Mouse (Mus musculus): ENCODE results near the gene D1Ertd622e. TPM values are rescaled to one million over a fixed set of nuclear protein-coding genes. Genes with fewer than 3 reads are reported as not detected.
A peak's percentile ranks its signal among the peaks of the same experiment; 100 is the strongest.

The D1Ertd622e gene
- polyA plus RNA-seq, 1 experiment from 2014 or later, result 59.7 TPM

- H3K9ac ChIP-seq (ENCODE audit: low read depth, low read length), result no peak overlapping the region
- peaks cover 11% of the 10 kb centered on the region for H3K4me1 ChIP-seq (ENCODE audit: control insufficient read depth, insufficient read depth, low read depth, low read length)
- H3K27ac ChIP-seq (ENCODE audit: low read depth, low read length), result no peak overlapping the region
- 83% methylated on average over 3 of the region's 3 CpGs for WGBS
- ATAC-seq, result no peak
- H3K9me3 ChIP-seq (ENCODE audit: control insufficient read depth, low read length), result no peaks in the 10 kb centered on the region
- no peak overlapping the region for H3K4me2 ChIP-seq (ENCODE audit: low read length)
- no peak overlapping the region for H3K4me3 ChIP-seq (ENCODE audit: low read length)
- H3K36me3 ChIP-seq (ENCODE audit: control insufficient read depth, insufficient read depth, low read length), result no peaks in the 10 kb centered on the region
- H3K27me3 ChIP-seq (replicated peaks; ENCODE audit: control insufficient read depth, insufficient read depth, low read length), result no peaks in the 10 kb centered on the region
These were observed 11.2 kb downstream of the D1Ertd622e start for GRCm38 (mm10) chr1:97650553-97651123.

GRCm38 (mm10) chr1:97650072-97650471 is 11.8 kb downstream of the D1Ertd622e start:
- H3K27ac ChIP-seq (ENCODE audit: low read depth, low read length), result no peak overlapping the region
- no peak overlapping the region for H3K4me3 ChIP-seq (ENCODE audit: low read length)
- H3K9me3 ChIP-seq (ENCODE audit: control insufficient read depth, low read length), result no peaks in the 10 kb centered on the region
- H3K4me2 ChIP-seq (ENCODE audit: low read length), result no peak overlapping the region
- no peaks in the 10 kb centered on the region for H3K27me3 ChIP-seq (replicated peaks; ENCODE audit: control insufficient read depth, insufficient read depth, low read length)
- ATAC-seq, result peak; percentile 44
- no peak overlapping the region for H3K9ac ChIP-seq (ENCODE audit: low read depth, low read length)
- WGBS, result 55% methylated on average over 6 of the region's 6 CpGs
- no peaks in the 10 kb centered on the region for H3K36me3 ChIP-seq (ENCODE audit: control insufficient read depth, insufficient read depth, low read length)
- H3K4me1 ChIP-seq (ENCODE audit: control insufficient read depth, insufficient read depth, low read depth, low read length), result peaks cover 11% of the 10 kb centered on the region

- Histone ChIP-seq H3K4me1 (ENCODE audit: control insufficient read depth, insufficient read depth, low read depth, low read length) (peaks cover 4% of the 10 kb centered on the region), H3K4me3 (ENCODE audit: low read length) (no peak overlapping the region), H3K27ac (ENCODE audit: low read depth, low read length) (no peak overlapping the region), H3K9me3 (ENCODE audit: control insufficient read depth, low read length) (no peaks in the 10 kb centered on the region), H3K9ac (ENCODE audit: low read depth, low read length) (no peak overlapping the region), H3K27me3 (replicated peaks; ENCODE audit: control insufficient read depth, insufficient read depth, low read length) (no peaks in the 10 kb centered on the region), H3K36me3 (ENCODE audit: control insufficient read depth, insufficient read depth, low read length) (peaks cover 3% of the 10 kb centered on the region; the same call in 1 of the 2 replicates), H3K4me2 (ENCODE audit: low read length) (no peak overlapping the region)
- 96% methylated on average over 1 of the region's 1 CpGs for WGBS
- ATAC-seq, result no peak
These were observed 14.8 kb downstream of the D1Ertd622e start for GRCm38 (mm10) chr1:97647037-97647436.

GRCm38 (mm10) chr1:97634104-97634503 is 27.8 kb downstream of the D1Ertd622e start:
- Histone ChIP-seq H3K36me3 (ENCODE audit: control insufficient read depth, insufficient read depth, low read length) (no peaks in the 10 kb centered on the region), H3K27ac (ENCODE audit: low read depth, low read length) (no peak overlapping the region), H3K4me2 (ENCODE audit: low read length) (no peak overlapping the region), H3K4me1 (ENCODE audit: control insufficient read depth, insufficient read depth, low read depth, low read length) (no peaks in the 10 kb centered on the region; the same call in 1 of the 2 replicates), H3K4me3 (ENCODE audit: low read length) (no peak overlapping the region), H3K9ac (ENCODE audit: low read depth, low read length) (no peak overlapping the region), H3K27me3 (replicated peaks; ENCODE audit: control insufficient read depth, insufficient read depth, low read length) (no peaks in the 10 kb centered on the region), H3K9me3 (ENCODE audit: control insufficient read depth, low read length) (no peaks in the 10 kb centered on the region)
- no peak for ATAC-seq
- 89% methylated on average over 8 of the region's 8 CpGs for WGBS

GRCm38 (mm10) chr1:97632545-97633256 is 29.2 kb downstream of the D1Ertd622e start:
- ATAC-seq, result no peak
- WGBS, result 93% methylated on average over 10 of the region's 11 CpGs
- Histone ChIP-seq H3K4me1 (ENCODE audit: control insufficient read depth, insufficient read depth, low read depth, low read length) (peaks cover 3% of the 10 kb centered on the region; the same call in 1 of the 2 replicates), H3K27ac (ENCODE audit: low read depth, low read length) (no peak overlapping the region), H3K9me3 (ENCODE audit: control insufficient read depth, low read length) (no peaks in the 10 kb centered on the region), H3K27me3 (replicated peaks; ENCODE audit: control insufficient read depth, insufficient read depth, low read length) (no peaks in the 10 kb centered on the region), H3K36me3 (ENCODE audit: control insufficient read depth, insufficient read depth, low read length) (no peaks in the 10 kb centered on the region), H3K4me3 (ENCODE audit: low read length) (no peak overlapping the region), H3K9ac (ENCODE audit: low read depth, low read length) (no peak overlapping the region), H3K4me2 (ENCODE audit: low read length) (no peak overlapping the region)

GRCm38 (mm10) chr1:97631843-97632470 is 29.9 kb downstream of the D1Ertd622e start:
- no peaks in the 10 kb centered on the region for H3K36me3 ChIP-seq (ENCODE audit: control insufficient read depth, insufficient read depth, low read length)
- H3K27me3 ChIP-seq (replicated peaks; ENCODE audit: control insufficient read depth, insufficient read depth, low read length), result no peaks in the 10 kb centered on the region
- no peak overlapping the region for H3K9ac ChIP-seq (ENCODE audit: low read depth, low read length)
- no peak for ATAC-seq
- no peak overlapping the region for H3K4me3 ChIP-seq (ENCODE audit: low read length)
- no peaks in the 10 kb centered on the region for H3K9me3 ChIP-seq (ENCODE audit: control insufficient read depth, low read length)
- 84% methylated on average over 5 of the region's 5 CpGs for WGBS
- H3K4me1 ChIP-seq (ENCODE audit: control insufficient read depth, insufficient read depth, low read depth, low read length), result peaks cover 3% of the 10 kb centered on the region; the same call in 1 of the 2 replicates
- no peak overlapping the region for H3K4me2 ChIP-seq (ENCODE audit: low read length)
- no peak overlapping the region for H3K27ac ChIP-seq (ENCODE audit: low read depth, low read length)

- no peak overlapping the region for H3K9ac ChIP-seq (ENCODE audit: low read depth, low read length)
- peak; percentile 22; the same call in 1 of the 2 replicates for ATAC-seq
- no peak overlapping the region for H3K4me2 ChIP-seq (ENCODE audit: low read length)
- H3K4me1 ChIP-seq (ENCODE audit: control insufficient read depth, insufficient read depth, low read depth, low read length), result peaks cover 3% of the 10 kb centered on the region; the same call in 1 of the 2 replicates
- 0 out of 2 replicates have a peak overlapping the region, but pooled peaks have one; percentile 13 for H3K27ac ChIP-seq (ENCODE audit: low read depth, low read length)
- H3K4me3 ChIP-seq (ENCODE audit: low read length), result no peak overlapping the region
- no peaks in the 10 kb centered on the region for H3K9me3 ChIP-seq (ENCODE audit: control insufficient read depth, low read length)
- H3K27me3 ChIP-seq (replicated peaks; ENCODE audit: control insufficient read depth, insufficient read depth, low read length), result no peaks in the 10 kb centered on the region
- H3K36me3 ChIP-seq (ENCODE audit: control insufficient read depth, insufficient read depth, low read length), result no peaks in the 10 kb centered on the region
- WGBS, result 60% methylated on average over 5 of the region's 5 CpGs
These were observed 31.7 kb downstream of the D1Ertd622e start for GRCm38 (mm10) chr1:97630146-97630545.

GRCm38 (mm10) chr1:97628859-97629258 is 33.0 kb downstream of the D1Ertd622e start:
- H3K36me3 ChIP-seq (ENCODE audit: control insufficient read depth, insufficient read depth, low read length), result no peaks in the 10 kb centered on the region
- peak; percentile 50; the same call in 1 of the 2 replicates for ATAC-seq
- peaks cover 3% of the 10 kb centered on the region; the same call in 1 of the 2 replicates for H3K4me1 ChIP-seq (ENCODE audit: control insufficient read depth, insufficient read depth, low read depth, low read length)
- H3K4me3 ChIP-seq (ENCODE audit: low read length), result no peak overlapping the region
- H3K9me3 ChIP-seq (ENCODE audit: control insufficient read depth, low read length), result no peaks in the 10 kb centered on the region
- H3K27ac ChIP-seq (ENCODE audit: low read depth, low read length), result no peak overlapping the region
- no peaks in the 10 kb centered on the region for H3K27me3 ChIP-seq (replicated peaks; ENCODE audit: control insufficient read depth, insufficient read depth, low read length)
- WGBS, result 66% methylated on average over 7 of the region's 7 CpGs
- H3K4me2 ChIP-seq (ENCODE audit: low read length), result no peak overlapping the region
- no peak overlapping the region for H3K9ac ChIP-seq (ENCODE audit: low read depth, low read length)

GRCm38 (mm10) chr1:97628016-97628415 is 33.9 kb downstream of the D1Ertd622e start:
- ATAC-seq, result peak; percentile 31; the same call in 1 of the 2 replicates
- Histone ChIP-seq H3K27ac (ENCODE audit: low read depth, low read length) (no peak overlapping the region), H3K27me3 (replicated peaks; ENCODE audit: control insufficient read depth, insufficient read depth, low read length) (no peaks in the 10 kb centered on the region), H3K4me3 (ENCODE audit: low read length) (no peak overlapping the region), H3K4me1 (ENCODE audit: control insufficient read depth, insufficient read depth, low read depth, low read length) (peaks cover 3% of the 10 kb centered on the region; the same call in 1 of the 2 replicates), H3K4me2 (ENCODE audit: low read length) (no peak overlapping the region), H3K9ac (ENCODE audit: low read depth, low read length) (no peak overlapping the region), H3K36me3 (ENCODE audit: control insufficient read depth, insufficient read depth, low read length) (no peaks in the 10 kb centered on the region), H3K9me3 (ENCODE audit: control insufficient read depth, low read length) (no peaks in the 10 kb centered on the region)
- 62% methylated on average over 8 of the region's 8 CpGs for WGBS
